In genomic region chr13:20517702-20518101, GRCm38 (mm10) we compare ENCODE assay signal across 18 mouse cellular contexts.
"Had no signal": no experiment of that assay in that cellular context is flagged by ENCODE, and none has a peak within 500 bp of the region (broad histone marks: within the 10 kb centered on the region; RNA-seq: fewer than 3 reads in every experiment).

No protein-coding gene starts in this region.

- DNase-seq: lung, adult 18-20 months; lung, embryonic 14.5 days; lung, postnatal 10 days; lung, postnatal 4 days; midbrain, embryonic 14.5 days; retina, postnatal 1 day; right cerebral cortex, adult 18-20 months; right cerebral cortex, postnatal 25 days; right cerebral cortex, postnatal 4 days; thymus, adult 18-20 months; thymus, postnatal 14 days; thymus, postnatal 36 days had no signal

- H3K9ac ChIP-seq: lung, embryonic 14.5 days; midbrain, embryonic 12.5 days; neural tube, embryonic 13.5 days; neural tube, embryonic 15.5 days had no signal

- H3K27me3 ChIP-seq: midbrain, embryonic 12.5 days; neural tube, embryonic 13.5 days; neural tube, embryonic 15.5 days had no signal

- H3K27ac ChIP-seq: midbrain, embryonic 10.5 days; midbrain, embryonic 12.5 days; neural tube, embryonic 13.5 days; neural tube, embryonic 15.5 days had no signal

- H3K4me3 ChIP-seq: midbrain, embryonic 10.5 days; midbrain, embryonic 12.5 days; myocyte; neural tube, embryonic 13.5 days; neural tube, embryonic 15.5 days had no signal

- H3K4me2 ChIP-seq: lung, embryonic 14.5 days; midbrain, embryonic 12.5 days; neural tube, embryonic 13.5 days; neural tube, embryonic 15.5 days had no signal

- H3K36me3 ChIP-seq: midbrain, embryonic 10.5 days; midbrain, embryonic 12.5 days; neural tube, embryonic 13.5 days; neural tube, embryonic 15.5 days had no signal

- ATAC-seq: midbrain, embryonic 16.5 days had no signal

- H3K9me3 ChIP-seq: midbrain, embryonic 10.5 days; midbrain, embryonic 12.5 days; neural tube, embryonic 13.5 days; neural tube, embryonic 15.5 days had no signal
